Mouse (Mus musculus) thymus, postnatal 14 days (tissue): ENCODE measurements at regions not wholly inside any gene's neighbourhood (a gene's known extent, or its start where the extent isn't known, plus 50 kb on each side); places are given as distances from the start of the nearest gene placed in this dataset.

Experiments
- DNase-seq: peaks from one replicate; pipeline ENCODE4 v3.0.0; 2021

GRCm38 (mm10) chr17:49219512-49220197 is 208.5 kb upstream of the Mocs1 start:
- no peak for DNase-seq

DNA sequence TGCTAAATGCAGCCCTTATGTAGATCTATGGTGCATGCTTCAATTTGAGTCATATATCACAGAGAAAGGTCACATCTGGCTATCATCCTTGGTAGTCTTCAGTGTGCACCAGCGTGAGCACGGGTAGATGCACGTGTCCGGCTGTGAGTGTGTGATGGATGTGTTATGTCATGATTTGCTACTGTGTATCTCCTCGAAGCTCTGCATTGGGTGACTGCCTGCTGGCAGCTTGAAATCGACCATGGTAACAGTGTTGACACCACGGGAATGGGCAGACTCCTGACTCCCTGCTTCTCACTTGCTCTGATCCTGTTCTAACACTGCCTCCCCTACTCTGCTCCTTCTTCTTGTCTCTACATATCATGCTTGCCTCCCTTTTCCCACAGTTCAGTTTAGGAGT is 204.9 kb upstream of the Mocs1 start:
- DNase-seq, result no peak

- DNase-seq, result no peak
These were observed 204.5 kb upstream of the Mocs1 start for GRCm38 (mm10) chr17:49223651-49224050.

GRCm38 (mm10) chr17:49225255-49226015 is 202.7 kb upstream of the Mocs1 start:
- no peak for DNase-seq

GRCm38 (mm10) chr17:49226016-49226400 is 202.2 kb upstream of the Mocs1 start:
- no peak for DNase-seq

GRCm38 (mm10) chr17:49231287-49231686 is 196.9 kb upstream of the Mocs1 start:
- no peak for DNase-seq

GRCm38 (mm10) chr17:49240097-49240496 is 188.1 kb upstream of the Mocs1 start:
- DNase-seq, result no peak

DNA sequence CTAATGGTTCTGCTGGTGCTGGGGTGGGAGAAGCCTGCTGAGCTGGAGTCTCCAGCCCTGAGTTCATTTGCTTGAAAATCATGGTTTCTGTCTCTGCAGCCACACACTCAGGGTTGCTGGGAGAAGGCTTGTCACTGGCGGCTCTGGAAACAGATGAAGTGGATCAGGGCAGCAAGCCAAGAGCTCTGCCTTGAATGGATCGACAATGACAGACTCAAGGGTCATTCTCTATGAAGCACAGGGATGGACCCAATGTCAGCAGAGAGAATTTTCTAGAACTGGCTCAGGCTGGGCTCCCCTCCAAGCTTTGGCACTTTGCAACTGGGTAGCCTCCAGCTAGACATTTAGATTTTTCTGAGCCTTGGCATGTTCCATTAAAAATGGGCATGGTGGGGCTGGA is 184.7 kb upstream of the Mocs1 start:
- DNase-seq, result no peak

DNA sequence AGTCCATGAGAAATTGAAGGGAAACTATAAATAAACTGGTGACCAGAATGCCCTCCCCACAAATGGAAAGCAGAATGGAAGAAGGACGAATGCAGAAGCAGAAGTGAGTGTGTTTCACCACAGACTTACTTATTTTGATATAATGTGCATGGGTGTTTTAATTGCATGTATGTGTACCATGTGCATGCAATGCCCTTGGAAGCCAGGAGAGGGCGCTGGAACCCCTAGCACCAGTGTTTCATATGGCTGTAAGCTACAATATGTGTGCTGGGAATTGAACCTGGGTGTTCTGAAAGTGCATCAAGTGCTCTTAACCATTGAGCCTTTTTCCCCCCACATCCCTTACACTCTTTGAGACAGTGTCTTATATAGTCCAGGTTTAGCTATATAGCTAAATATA is 183.1 kb upstream of the Mocs1 start:
- DNase-seq, result no peak

- DNase-seq, result no peak
These were observed 180.9 kb upstream of the Mocs1 start for GRCm38 (mm10) chr17:49247215-49247614.

GRCm38 (mm10) chr17:49250726-49251537 is 177.2 kb upstream of the Mocs1 start:
- DNase-seq, result no peak

GRCm38 (mm10) chr17:49252271-49252670 is 175.9 kb upstream of the Mocs1 start:
- DNase-seq, result no peak

- DNase-seq, result no peak
These were observed 169.7 kb upstream of the Mocs1 start for GRCm38 (mm10) chr17:49258496-49258895.

DNA sequence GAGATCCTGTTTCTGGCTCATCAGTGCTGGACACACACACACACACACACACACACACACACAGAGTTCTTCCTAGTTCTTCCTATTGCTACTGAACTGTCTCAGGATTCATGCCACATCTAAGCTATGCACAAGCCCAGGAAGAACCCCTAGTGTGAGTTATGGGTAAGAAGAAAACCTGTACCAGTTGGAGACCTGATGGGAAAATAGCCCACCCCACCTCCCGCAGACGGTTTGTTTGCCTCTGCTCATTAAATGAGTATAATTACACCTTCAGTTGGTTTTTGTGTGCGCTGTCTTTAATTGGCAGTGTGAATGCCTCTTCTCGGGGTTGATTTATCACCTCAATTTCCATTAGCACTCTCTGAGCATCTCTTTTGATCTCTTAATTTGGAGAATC is 165.8 kb upstream of the Mocs1 start:
- DNase-seq, result no peak

DNA sequence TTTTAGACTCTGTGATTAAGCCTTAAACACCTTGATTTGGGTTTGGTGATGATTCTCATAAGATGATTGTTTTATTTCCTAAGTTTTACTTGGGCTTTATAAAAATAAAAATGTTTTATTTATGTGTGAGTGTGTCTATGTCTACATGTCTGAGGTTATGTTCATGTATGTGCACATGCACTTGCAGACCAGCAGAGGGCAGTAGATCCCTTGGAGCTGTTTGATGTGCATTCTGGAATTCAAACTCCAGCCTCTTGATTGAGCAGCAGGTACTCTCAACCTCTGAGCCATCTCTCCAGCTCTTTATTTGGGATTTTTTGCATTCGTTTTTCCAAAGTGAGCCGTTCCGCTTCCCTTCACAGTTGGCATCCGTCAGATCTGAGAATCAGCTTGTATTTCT is 161.8 kb upstream of the Mocs1 start:
- DNase-seq, result peak; percentile 14

GRCm38 (mm10) chr17:49269943-49270342 is 158.2 kb upstream of the Mocs1 start:
- DNase-seq, result no peak

GRCm38 (mm10) chr17:49272661-49273448 is 155.3 kb upstream of the Mocs1 start:
- no peak for DNase-seq

DNA sequence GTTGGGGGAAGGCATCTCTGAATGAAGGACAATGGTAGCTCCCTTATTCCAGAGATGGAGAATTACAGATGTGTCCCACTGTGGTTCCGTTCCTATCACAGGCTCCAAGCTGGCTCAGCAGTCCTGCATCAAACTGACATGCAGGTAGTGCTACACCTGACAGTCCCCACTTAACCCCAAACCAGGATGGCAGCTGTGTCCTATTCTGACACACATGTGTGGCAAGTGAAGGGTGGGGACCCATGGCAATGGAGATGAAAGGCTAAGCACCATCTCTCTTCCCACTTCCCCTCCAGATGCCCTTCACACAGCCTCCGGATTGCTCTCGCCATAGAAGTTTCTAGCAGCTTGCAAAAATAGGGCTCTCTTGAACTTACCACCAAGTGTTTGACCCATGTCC is 153.2 kb upstream of the Mocs1 start:
- DNase-seq, result no peak

- DNase-seq, result no peak
These were observed 152.7 kb upstream of the Mocs1 start for GRCm38 (mm10) chr17:49275421-49275820.

GRCm38 (mm10) chr17:49275916-49276315 is 152.2 kb upstream of the Mocs1 start:
- DNase-seq, result no peak

DNA sequence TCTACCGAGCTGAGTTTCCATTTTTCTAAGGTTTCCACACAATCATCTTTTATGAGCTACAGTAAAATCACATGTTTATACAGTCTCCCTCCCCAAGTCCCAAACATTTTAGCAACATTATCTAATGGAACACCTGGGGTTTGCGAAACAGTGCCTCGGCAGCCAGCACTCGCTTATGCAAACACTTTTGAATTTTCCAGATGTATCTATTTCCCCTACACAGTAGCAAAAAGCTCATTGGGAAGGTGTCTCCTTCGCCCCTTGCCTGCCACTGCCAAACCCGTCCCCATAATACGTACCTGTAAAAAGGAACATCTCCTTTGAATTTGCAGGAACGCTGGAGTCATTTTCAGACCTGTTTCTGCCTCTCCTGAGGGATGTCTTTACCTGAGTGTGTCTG is 149.6 kb upstream of the Mocs1 start:
- DNase-seq, result no peak

GRCm38 (mm10) chr17:49278973-49279727 is 149.0 kb upstream of the Mocs1 start:
- DNase-seq, result no peak
